10 mouse cellular contexts compared by ENCODE assay signal in genomic region chr10:61920655-61921365, GRCm38 (mm10). TPM values are rescaled to one million over a fixed set of nuclear protein-coding genes. Genes with fewer than 3 reads are reported as not detected.
DNase-seq lines count a peak whose midpoint lies in the region; ATAC-seq and TF ChIP-seq lines count a peak whose summit lies in the region.
"Had no signal": no experiment of that assay in that cellular context is flagged by ENCODE, and none has a peak within 500 bp of the region (broad histone marks: within the 10 kb centered on the region; RNA-seq: fewer than 3 reads in every experiment).

No protein-coding gene starts in this region.

- ATAC-seq in hindbrain, postnatal 0 days, result peak; percentile 59; the same call in 1 of the 2 replicates
- ATAC-seq in hindbrain, embryonic 13.5 days (ENCODE audit: low FRiP score), result no peak
- ATAC-seq in common myeloid progenitor, adult 5-6 weeks (replicated peaks; ENCODE audit: low read depth, poor library complexity, severe bottlenecking), result peak; percentile 52
- peak; percentile 58 for ATAC-seq in intestine, embryonic 14.5 days (replicated peaks; ENCODE audit: low FRiP score, low TSS enrichment, low read depth)
- peak; percentile 87 for ATAC-seq in lung, embryonic 16.5 days (ENCODE audit: low read depth)

- H3K27ac ChIP-seq in hindbrain, postnatal 0 days, result no peak overlapping the region
- H3K27ac ChIP-seq in hindbrain, embryonic 13.5 days, result no peak overlapping the region
- peak overlapping the region; percentile 80 for H3K27ac ChIP-seq in intestine, embryonic 14.5 days (ENCODE audit: low read depth)
- peak overlapping the region; percentile 87 for H3K27ac ChIP-seq in lung, embryonic 16.5 days (ENCODE audit: low read length)

- H3K27me3 ChIP-seq in hindbrain, postnatal 0 days (ENCODE audit: insufficient read depth, low read length), result no peaks in the 10 kb centered on the region
- H3K27me3 ChIP-seq in hindbrain, embryonic 13.5 days, result no peaks in the 10 kb centered on the region
- H3K27me3 ChIP-seq in intestine, embryonic 14.5 days (replicated peaks; ENCODE audit: control insufficient read depth, insufficient read depth, low read length), result no peaks in the 10 kb centered on the region
- no peaks in the 10 kb centered on the region for H3K27me3 ChIP-seq in lung, embryonic 16.5 days (ENCODE audit: control insufficient read depth, insufficient read depth, low read depth, low read length)

- H3K4me3 ChIP-seq in hindbrain, postnatal 0 days (ENCODE audit: low read length), result no peak overlapping the region
- H3K4me3 ChIP-seq in hindbrain, embryonic 13.5 days, result no peak overlapping the region
- H3K4me3 ChIP-seq in intestine, embryonic 14.5 days (ENCODE audit: low read depth, low read length), result no peak overlapping the region
- H3K4me3 ChIP-seq in lung, embryonic 16.5 days (ENCODE audit: low read length), result no peak overlapping the region
- H3K4me3 ChIP-seq: myocyte had no signal

- H3K4me2 ChIP-seq in hindbrain, postnatal 0 days (ENCODE audit: low read depth, low read length), result 0 out of 2 replicates have a peak overlapping the region, but pooled peaks have one; percentile 3
- no peak overlapping the region for H3K4me2 ChIP-seq in hindbrain, embryonic 13.5 days
- H3K4me2 ChIP-seq in intestine, embryonic 14.5 days (ENCODE audit: low read length), result peak overlapping the region; percentile 32
- H3K4me2 ChIP-seq in lung, embryonic 16.5 days (ENCODE audit: low read depth, low read length), result peak overlapping the region; percentile 10; the same call in 1 of the 2 replicates

- H3K36me3 ChIP-seq in hindbrain, postnatal 0 days (ENCODE audit: insufficient read depth, low read length), result no peaks in the 10 kb centered on the region
- no peaks in the 10 kb centered on the region for H3K36me3 ChIP-seq in hindbrain, embryonic 13.5 days
- no peaks in the 10 kb centered on the region for H3K36me3 ChIP-seq in intestine, embryonic 14.5 days (ENCODE audit: control insufficient read depth, insufficient read depth, low read length)
- H3K36me3 ChIP-seq in lung, embryonic 16.5 days (ENCODE audit: control insufficient read depth, insufficient read depth, low read length), result peaks cover 3% of the 10 kb centered on the region; the same call in 1 of the 2 replicates

- TF ChIP-seq CTCF in hindbrain, postnatal 0 days (IDR thresholded peaks at IDR 0.05; ENCODE audit: low read depth), result no peak

- H3K9me3 ChIP-seq in hindbrain, postnatal 0 days (ENCODE audit: low read length), result no peaks in the 10 kb centered on the region
- H3K9me3 ChIP-seq in hindbrain, embryonic 13.5 days, result no peaks in the 10 kb centered on the region; the same call in 1 of the 2 replicates
- H3K9me3 ChIP-seq in intestine, embryonic 14.5 days (ENCODE audit: control insufficient read depth, low read length), result no peaks in the 10 kb centered on the region
- H3K9me3 ChIP-seq in lung, embryonic 16.5 days (ENCODE audit: control insufficient read depth, low read length), result no peaks in the 10 kb centered on the region

- peak; percentile 46 for DNase-seq in hindbrain, postnatal 0 days (ENCODE audit: low spot score)
- DNase-seq in intestine, embryonic 14.5 days (ENCODE audit: low spot score), result peak; percentile 72
- no peak for DNase-seq in layer of hippocampus, postnatal 25 days (ENCODE audit: extremely low spot score in 1 of 2, low spot score in 1 of 2)
- DNase-seq in right cerebral cortex, adult 18-20 months, result no peak
- DNase-seq in right cerebral cortex, postnatal 14 days, result no peak

- 28% methylated on average over 11 of the region's 11 CpGs for WGBS in hindbrain, postnatal 0 days
- WGBS in hindbrain, embryonic 13.5 days, result 29% methylated on average over 11 of the region's 11 CpGs
- WGBS in intestine, embryonic 14.5 days, result 23% methylated on average over 11 of the region's 11 CpGs
- WGBS in lung, embryonic 16.5 days, result 25% methylated on average over 10 of the region's 11 CpGs

- peaks cover 8% of the 10 kb centered on the region for H3K4me1 ChIP-seq in hindbrain, postnatal 0 days (ENCODE audit: insufficient read depth, low read length)
- H3K4me1 ChIP-seq in hindbrain, embryonic 13.5 days (replicated peaks), result peaks cover 15% of the 10 kb centered on the region
- H3K4me1 ChIP-seq in intestine, embryonic 14.5 days (replicated peaks; ENCODE audit: control insufficient read depth, insufficient read depth, low read length), result peaks cover 29% of the 10 kb centered on the region
- H3K4me1 ChIP-seq in lung, embryonic 16.5 days (replicated peaks; ENCODE audit: control insufficient read depth, insufficient read depth, low read length), result peaks cover 36% of the 10 kb centered on the region

- no peak overlapping the region for H3K9ac ChIP-seq in hindbrain, postnatal 0 days (replicated peaks; ENCODE audit: low read length)
- no peak overlapping the region for H3K9ac ChIP-seq in hindbrain, embryonic 13.5 days
- H3K9ac ChIP-seq in intestine, embryonic 14.5 days (ENCODE audit: low read length), result no peak overlapping the region
- no peak overlapping the region for H3K9ac ChIP-seq in lung, embryonic 16.5 days (ENCODE audit: low read length)

RNA-seq across cellular contexts. Expression of gene Col13a1, which starts 58.1 kb away (rescaled TPM):
- total RNA-seq in hindbrain, postnatal 0 days (2014; rRNA removed), result 2.5 and 4.2 TPM in 2 replicates
- 1.6 and 1.7 TPM in 2 replicates for polyA plus RNA-seq in hindbrain, postnatal 0 days (2015; fragmentation: Nextera tagmentation; extraction: Ambion mirVana)
- 2.4 and 3.1 TPM in 2 replicates for polyA plus RNA-seq in hindbrain, embryonic 13.5 days (2015; fragmentation: Nextera tagmentation; extraction: Ambion mirVana)
- total RNA-seq in common myeloid progenitor, adult 5-6 weeks (2017), result not detected in 2 replicates
- polyA plus RNA-seq in intestine, embryonic 14.5 days (2014; fragmentation: Nextera tagmentation; extraction: Ambion mirVana), result 6.0 and 7.4 TPM in 2 replicates
- 25.7 and 26.5 TPM in 2 replicates for polyA plus RNA-seq in lung, embryonic 16.5 days (2015; fragmentation: Nextera tagmentation; extraction: Ambion mirVana)
- total RNA-seq in layer of hippocampus, postnatal 25 days (2021), result 1 to 10 TPM in 1 of 2 experiments, under 1 TPM in 1; 0.77 to 1.3 TPM
- total RNA-seq: MEL had no signal

Comparison
In these comparisons a context has a peak if more than half of its experiments do, and no peak if none do; other contexts are left out.
1. DNase-seq: peak in hindbrain, postnatal 0 days (single experiment) and intestine, embryonic 14.5 days (single experiment); none in layer of hippocampus, postnatal 25 days (0 of 2), right cerebral cortex, adult 18-20 months (single experiment) and right cerebral cortex, postnatal 14 days (single experiment).
2. H3K27ac ChIP-seq: peak in intestine, embryonic 14.5 days (single experiment) and lung, embryonic 16.5 days (single experiment); none in hindbrain, postnatal 0 days (single experiment) and hindbrain, embryonic 13.5 days (single experiment).